Mouse (Mus musculus): ENCODE measurements at regions not wholly inside any gene's neighbourhood (a gene's known extent, or its start where the extent isn't known, plus 50 kb on each side); places are given as distances from the start of the nearest gene placed in this dataset.

GRCm38 (mm10) chr1:89257945-89258344 is 187.7 kb downstream of the Sh3bp4 start:
- no peak for DNase-seq
- H3K27me3 ChIP-seq, result no peaks in the 10 kb centered on the region
- H3K27ac ChIP-seq, result no peak overlapping the region
- no peak for ATAC-seq (ENCODE audit: low read depth)
- no peak overlapping the region for H3K4me3 ChIP-seq (replicated peaks)
- H3K9ac ChIP-seq, result no peak overlapping the region
- no peaks in the 10 kb centered on the region for H3K36me3 ChIP-seq
- no peak overlapping the region for H3K4me2 ChIP-seq
- no peaks in the 10 kb centered on the region for H3K9me3 ChIP-seq (replicated peaks)
- WGBS (ENCODE audit: insufficient replicate concordance), result 66% methylated on average over 5 of the region's 5 CpGs
- H3K4me1 ChIP-seq (replicated peaks), result no peaks in the 10 kb centered on the region

- no peak overlapping the region for H3K4me2 ChIP-seq
- no peaks in the 10 kb centered on the region for H3K4me1 ChIP-seq (replicated peaks)
- H3K4me3 ChIP-seq (replicated peaks), result no peak overlapping the region
- no peaks in the 10 kb centered on the region for H3K36me3 ChIP-seq
- H3K27ac ChIP-seq, result no peak overlapping the region
- DNase-seq (no peak), ATAC-seq (ENCODE audit: low read depth) (no peak)
- H3K27me3 ChIP-seq, result peaks cover 2% of the 10 kb centered on the region; the same call in 1 of the 2 replicates
- no peaks in the 10 kb centered on the region for H3K9me3 ChIP-seq (replicated peaks)
- WGBS (ENCODE audit: insufficient replicate concordance), result 44% methylated on average over 4 of the region's 4 CpGs
- no peak overlapping the region for H3K9ac ChIP-seq
These were observed 188.8 kb upstream of the Agap1 start for GRCm38 (mm10) chr1:89265771-89266170.

- no peaks in the 10 kb centered on the region for H3K36me3 ChIP-seq
- H3K27ac ChIP-seq, result no peak overlapping the region
- ATAC-seq (ENCODE audit: low read depth), result no peak
- H3K4me2 ChIP-seq, result no peak overlapping the region
- H3K27me3 ChIP-seq, result peaks cover 2% of the 10 kb centered on the region; the same call in 1 of the 2 replicates
- H3K9me3 ChIP-seq (replicated peaks), result no peaks in the 10 kb centered on the region
- H3K4me1 ChIP-seq (replicated peaks), result no peaks in the 10 kb centered on the region
- H3K4me3 ChIP-seq (replicated peaks), result no peak overlapping the region
- whole genome bisulfite sequencing (ENCODE audit: insufficient replicate concordance), result 72% methylated on average over 2 of the region's 2 CpGs
- H3K9ac ChIP-seq, result no peak overlapping the region
- DNase-seq, result no peak
These were observed 185.8 kb upstream of the Agap1 start for GRCm38 (mm10) chr1:89268806-89269205.

GRCm38 (mm10) chr1:89271743-89272142 is 182.9 kb upstream of the Agap1 start:
- 51% methylated on average over 8 of the region's 8 CpGs for WGBS (ENCODE audit: insufficient replicate concordance)
- ATAC-seq (ENCODE audit: low read depth) (no peak), DNase-seq (no peak)
- H3K27me3 ChIP-seq, result peaks cover 2% of the 10 kb centered on the region; the same call in 1 of the 2 replicates
- no peak overlapping the region for H3K4me2 ChIP-seq
- H3K4me1 ChIP-seq (replicated peaks), result no peaks in the 10 kb centered on the region
- no peak overlapping the region for H3K4me3 ChIP-seq (replicated peaks)
- no peaks in the 10 kb centered on the region for H3K36me3 ChIP-seq
- H3K9ac ChIP-seq, result no peak overlapping the region
- no peaks in the 10 kb centered on the region for H3K9me3 ChIP-seq (replicated peaks)
- H3K27ac ChIP-seq, result no peak overlapping the region

GRCm38 (mm10) chr1:89273021-89273420 is 181.6 kb upstream of the Agap1 start:
- Histone ChIP-seq H3K36me3 (no peaks in the 10 kb centered on the region), H3K9me3 (replicated peaks) (no peaks in the 10 kb centered on the region), H3K9ac (no peak overlapping the region), H3K27me3 (peaks cover 2% of the 10 kb centered on the region; the same call in 1 of the 2 replicates), H3K4me2 (no peak overlapping the region), H3K4me3 (replicated peaks) (no peak overlapping the region), H3K4me1 (replicated peaks) (no peaks in the 10 kb centered on the region), H3K27ac (no peak overlapping the region)
- ATAC-seq (ENCODE audit: low read depth) (no peak), DNase-seq (no peak)
- WGBS (ENCODE audit: insufficient replicate concordance), result 76% methylated on average over 10 of the region's 10 CpGs

- Histone ChIP-seq H3K4me1 (replicated peaks) (no peaks in the 10 kb centered on the region), H3K27ac (no peak overlapping the region), H3K9me3 (replicated peaks) (no peaks in the 10 kb centered on the region), H3K27me3 (peaks cover 2% of the 10 kb centered on the region; the same call in 1 of the 2 replicates), H3K36me3 (no peaks in the 10 kb centered on the region), H3K4me2 (no peak overlapping the region), H3K4me3 (replicated peaks) (no peak overlapping the region), H3K9ac (no peak overlapping the region)
- ATAC-seq (ENCODE audit: low read depth) (no peak), DNase-seq (no peak)
- WGBS (ENCODE audit: insufficient replicate concordance), result 71% methylated on average over 10 of the region's 10 CpGs
These were observed 180.7 kb upstream of the Agap1 start for GRCm38 (mm10) chr1:89273786-89274362.

GRCm38 (mm10) chr1:89279382-89279781 is 175.2 kb upstream of the Agap1 start:
- Histone ChIP-seq H3K27me3 (no peaks in the 10 kb centered on the region), H3K36me3 (no peaks in the 10 kb centered on the region), H3K9ac (no peak overlapping the region), H3K4me3 (replicated peaks) (no peak overlapping the region), H3K4me1 (replicated peaks) (no peaks in the 10 kb centered on the region), H3K27ac (no peak overlapping the region), H3K4me2 (no peak overlapping the region), H3K9me3 (replicated peaks) (no peaks in the 10 kb centered on the region)
- WGBS (ENCODE audit: insufficient replicate concordance), result 57% methylated on average over 5 of the region's 5 CpGs
- DNase-seq, result no peak
- no peak for ATAC-seq (ENCODE audit: low read depth)

GRCm38 (mm10) chr1:89281107-89281655 is 173.4 kb upstream of the Agap1 start:
- no peak for DNase-seq
- H3K36me3 ChIP-seq, result no peaks in the 10 kb centered on the region
- no peak overlapping the region for H3K4me3 ChIP-seq (replicated peaks)
- H3K4me2 ChIP-seq, result no peak overlapping the region
- no peaks in the 10 kb centered on the region for H3K4me1 ChIP-seq (replicated peaks)
- H3K27ac ChIP-seq, result no peak overlapping the region
- WGBS (ENCODE audit: insufficient replicate concordance), result 70% methylated on average over 1 of the region's 1 CpGs
- H3K9ac ChIP-seq, result no peak overlapping the region
- no peaks in the 10 kb centered on the region for H3K27me3 ChIP-seq
- H3K9me3 ChIP-seq (replicated peaks), result no peaks in the 10 kb centered on the region
- no peak for ATAC-seq (ENCODE audit: low read depth)

- H3K4me2 ChIP-seq, result no peak overlapping the region
- no peaks in the 10 kb centered on the region for H3K4me1 ChIP-seq (replicated peaks)
- no peak for DNase-seq
- no peak for ATAC-seq (ENCODE audit: low read depth)
- 76% methylated on average over 4 of the region's 4 CpGs for WGBS (ENCODE audit: insufficient replicate concordance)
- no peak overlapping the region for H3K27ac ChIP-seq
- H3K36me3 ChIP-seq, result no peaks in the 10 kb centered on the region
- H3K4me3 ChIP-seq (replicated peaks), result no peak overlapping the region
- H3K9ac ChIP-seq, result no peak overlapping the region
- H3K9me3 ChIP-seq (replicated peaks), result no peaks in the 10 kb centered on the region
- H3K27me3 ChIP-seq, result no peaks in the 10 kb centered on the region
These were observed 169.6 kb upstream of the Agap1 start for GRCm38 (mm10) chr1:89285041-89285440.

GRCm38 (mm10) chr1:89287136-89287795 is 167.3 kb upstream of the Agap1 start:
- ATAC-seq (ENCODE audit: low read depth), result no peak
- Histone ChIP-seq H3K4me1 (replicated peaks) (no peaks in the 10 kb centered on the region), H3K9ac (no peak overlapping the region), H3K9me3 (replicated peaks) (no peaks in the 10 kb centered on the region), H3K27ac (no peak overlapping the region), H3K4me2 (no peak overlapping the region), H3K27me3 (0 out of 2 replicates have a peak, but pooled peaks cover 5% of the 10 kb centered on the region), H3K4me3 (replicated peaks) (no peak overlapping the region), H3K36me3 (no peaks in the 10 kb centered on the region)
- WGBS (ENCODE audit: insufficient replicate concordance), result 70% methylated on average over 10 of the region's 10 CpGs
- DNase-seq, result no peak

GRCm38 (mm10) chr1:89288001-89288400 is 166.6 kb upstream of the Agap1 start:
- Histone ChIP-seq H3K4me1 (replicated peaks) (no peaks in the 10 kb centered on the region), H3K9ac (no peak overlapping the region), H3K4me3 (replicated peaks) (no peak overlapping the region), H3K27ac (no peak overlapping the region), H3K27me3 (0 out of 2 replicates have a peak, but pooled peaks cover 5% of the 10 kb centered on the region), H3K36me3 (no peaks in the 10 kb centered on the region), H3K9me3 (replicated peaks) (no peaks in the 10 kb centered on the region), H3K4me2 (no peak overlapping the region)
- ATAC-seq (ENCODE audit: low read depth) (no peak), DNase-seq (no peak)

- 56% methylated on average over 2 of the region's 2 CpGs for WGBS (ENCODE audit: insufficient replicate concordance)
- no peak overlapping the region for H3K4me2 ChIP-seq
- H3K9me3 ChIP-seq (replicated peaks), result no peaks in the 10 kb centered on the region
- ATAC-seq (ENCODE audit: low read depth), result no peak
- no peaks in the 10 kb centered on the region for H3K4me1 ChIP-seq (replicated peaks)
- H3K36me3 ChIP-seq, result no peaks in the 10 kb centered on the region
- H3K9ac ChIP-seq, result no peak overlapping the region
- H3K4me3 ChIP-seq (replicated peaks), result no peak overlapping the region
- H3K27ac ChIP-seq, result no peak overlapping the region
- DNase-seq, result no peak
- 0 out of 2 replicates have a peak, but pooled peaks cover 5% of the 10 kb centered on the region for H3K27me3 ChIP-seq
These were observed 165.7 kb upstream of the Agap1 start for GRCm38 (mm10) chr1:89288921-89289320.

All from liver, embryonic 13.5 days (tissue).